Mouse (Mus musculus): ENCODE results near the gene Arsg. TPM values are rescaled to one million over a fixed set of nuclear protein-coding genes. Genes with fewer than 3 reads are reported as not detected.

Gene Arsg
- total RNA-seq, 2 experiments from 2014 or later: 10.4 to 11.2 TPM

GRCm38 (mm10) chr11:109543466-109543865 is 70.3 kb downstream of the Arsg start:
- DNase-seq (ENCODE audit: low spot score in 2 of 2): no peak

GRCm38 (mm10) chr11:109544432-109544831 is 71.3 kb downstream of the Arsg start:
- DNase-seq (ENCODE audit: low spot score in 2 of 2): no peak

GRCm38 (mm10) chr11:109545265-109545664 is 72.1 kb downstream of the Arsg start:
- DNase-seq (ENCODE audit: low spot score in 2 of 2): no peak

GRCm38 (mm10) chr11:109545700-109546143 is 72.5 kb downstream of the Arsg start:
- no peak for DNase-seq (ENCODE audit: low spot score in 2 of 2)

DNA sequence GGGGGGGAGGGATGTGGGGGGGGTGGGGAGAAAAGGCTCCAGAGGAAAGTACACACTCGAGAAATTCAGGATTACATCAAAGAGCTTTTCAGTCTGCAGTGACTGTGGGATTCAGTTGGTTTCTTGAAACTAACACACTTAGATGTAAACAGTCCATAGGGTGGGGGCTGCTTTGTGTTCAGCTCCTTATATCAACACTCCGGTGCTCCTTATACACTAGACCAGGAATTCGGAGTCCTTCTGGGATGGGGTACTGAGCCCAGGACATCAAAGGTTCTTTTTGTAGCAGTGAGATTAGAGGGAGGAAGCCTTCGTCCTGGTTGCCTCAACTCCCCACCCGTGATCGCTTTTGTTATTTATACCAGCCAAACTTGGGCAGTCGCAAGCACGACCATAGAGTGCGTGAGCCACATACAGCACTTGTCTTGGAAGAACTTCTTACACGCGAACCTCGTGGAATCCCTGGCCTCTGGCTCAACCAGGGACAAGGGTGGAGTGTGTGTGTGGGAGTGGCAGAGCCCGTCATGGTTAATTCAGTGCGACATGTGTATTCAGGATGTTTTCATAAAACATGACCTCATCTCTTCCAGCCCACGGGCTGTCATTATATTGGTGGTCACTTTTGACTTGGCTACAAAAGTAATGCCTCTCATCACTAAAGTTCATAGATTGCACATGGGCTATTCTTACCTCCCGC is 73.3 kb downstream of the Arsg start:
- DNase-seq (ENCODE audit: low spot score in 2 of 2): no peak

- DNase-seq (ENCODE audit: low spot score in 2 of 2): no peak
Measured at GRCm38 (mm10) chr11:109547652-109548051, 74.5 kb downstream of the Arsg start.

GRCm38 (mm10) chr11:109549599-109550290 is 76.6 kb downstream of the Arsg start:
- no peak for DNase-seq (ENCODE audit: low spot score in 2 of 2)

GRCm38 (mm10) chr11:109553921-109554320 is 80.7 kb downstream of the Arsg start:
- no peak for DNase-seq (ENCODE audit: low spot score in 2 of 2)

GRCm38 (mm10) chr11:109554443-109554842 is 81.3 kb downstream of the Arsg start:
- no peak for DNase-seq (ENCODE audit: low spot score in 2 of 2)

DNA sequence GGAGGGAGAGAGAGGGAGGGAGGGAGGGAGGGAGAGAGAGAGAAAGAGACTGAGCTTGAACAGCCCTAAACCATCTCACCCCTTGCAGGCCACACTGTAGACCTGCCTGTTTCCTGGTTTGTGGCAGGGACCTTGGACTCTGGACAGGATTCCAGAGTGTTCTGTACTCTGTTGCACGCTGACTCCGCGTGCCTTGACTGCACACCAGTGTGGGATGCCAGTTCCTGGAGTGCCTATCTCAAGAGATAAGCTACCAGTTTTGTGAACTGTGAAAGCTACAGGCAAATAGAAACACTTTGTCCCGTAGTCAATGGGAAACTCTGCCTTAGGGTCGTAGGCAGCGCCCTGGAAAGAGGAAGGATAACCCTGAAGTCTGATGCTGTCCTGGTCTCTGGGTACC is 83.0 kb downstream of the Arsg start:
- DNase-seq (ENCODE audit: low spot score in 2 of 2): no peak

- no peak for DNase-seq (ENCODE audit: low spot score in 2 of 2)
Measured at GRCm38 (mm10) chr11:109557419-109557818, 84.2 kb downstream of the Arsg start.

GRCm38 (mm10) chr11:109559241-109559640 is 86.1 kb downstream of the Arsg start:
- DNase-seq (ENCODE audit: low spot score in 2 of 2): no peak

DNA sequence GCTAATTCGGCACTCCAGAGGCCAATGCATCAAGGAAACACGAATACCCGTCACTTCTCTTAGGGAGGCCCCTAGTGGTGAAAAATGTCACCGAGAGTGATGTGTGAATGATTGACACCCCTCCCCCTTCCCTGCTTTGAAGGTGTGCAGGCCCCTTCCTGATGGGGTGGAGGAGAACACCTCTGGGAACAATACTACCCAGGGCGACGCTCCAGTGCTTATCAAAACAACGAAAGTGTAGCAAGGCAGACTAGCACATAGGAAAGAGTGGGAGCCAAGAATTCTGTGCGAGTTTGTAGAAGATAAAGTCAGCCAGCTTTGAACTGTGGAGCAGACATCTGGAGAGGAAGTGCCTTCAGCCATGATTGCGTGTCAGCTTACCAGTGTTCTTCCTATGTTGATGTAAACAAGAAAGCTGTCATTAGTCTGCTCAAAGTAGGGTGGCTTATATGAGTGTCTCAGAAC is 87.7 kb downstream of the Arsg start:
- peak in 1 of 2 experiments; percentile 15 for DNase-seq (ENCODE audit: low spot score in 2 of 2)

DNA sequence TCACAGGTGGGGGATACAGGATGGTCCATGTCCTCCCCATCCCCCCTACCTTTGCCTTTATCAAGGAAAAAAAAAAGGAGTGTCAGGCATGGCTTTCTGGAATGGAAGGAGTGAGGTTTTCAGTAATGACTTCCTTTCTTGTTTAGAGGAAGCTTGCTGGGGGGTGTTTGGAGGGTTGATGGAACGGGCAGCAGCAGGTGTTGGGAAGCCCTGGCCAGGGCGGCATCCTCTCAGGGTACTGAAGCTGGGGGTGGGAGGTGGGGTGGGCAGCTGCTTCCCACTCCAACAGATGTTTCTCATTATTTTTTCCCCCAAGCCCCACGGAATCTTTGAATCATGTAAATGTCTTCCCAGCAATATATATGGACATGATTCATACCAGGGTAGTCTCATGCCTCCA is 88.3 kb downstream of the Arsg start:
- no peak for DNase-seq (ENCODE audit: low spot score in 2 of 2)

GRCm38 (mm10) chr11:109563708-109564107 is 90.5 kb downstream of the Arsg start:
- no peak for DNase-seq (ENCODE audit: low spot score in 2 of 2)

DNA sequence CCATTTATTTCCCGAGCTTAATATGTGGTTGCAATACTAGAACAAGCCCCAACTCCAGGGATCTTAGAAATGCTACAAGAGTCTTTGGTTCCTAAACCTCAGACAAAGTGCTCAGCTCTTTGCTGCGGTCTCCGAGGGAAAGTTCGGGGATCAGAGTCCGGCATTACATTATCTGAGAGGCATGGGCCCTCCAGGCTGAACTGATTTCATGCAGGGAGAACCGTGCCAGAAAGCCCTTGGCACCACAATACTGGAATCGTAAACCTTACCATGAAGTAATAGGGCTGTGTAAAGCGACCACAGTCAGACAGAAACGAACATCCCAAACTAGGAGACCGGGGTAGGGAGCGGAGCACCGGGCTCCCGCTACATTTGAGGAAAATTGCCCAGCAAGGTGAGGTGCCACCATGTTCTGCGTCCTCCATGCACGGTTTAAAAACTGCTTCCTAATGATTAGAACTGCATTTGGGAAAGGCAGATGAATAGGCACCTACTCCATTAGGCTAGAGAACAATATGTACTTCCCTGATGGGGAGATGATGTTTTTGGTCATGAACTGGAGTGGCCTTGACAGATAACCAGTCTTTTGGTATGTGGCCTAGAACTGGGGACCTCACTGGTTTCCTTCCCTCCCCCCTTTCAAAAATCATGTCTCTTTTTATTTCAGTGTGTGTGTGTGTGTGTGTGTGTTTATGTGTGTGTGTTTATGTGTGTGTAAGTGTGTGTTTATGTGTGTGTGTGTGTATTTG is 91.5 kb downstream of the Arsg start:
- no peak for DNase-seq (ENCODE audit: low spot score in 2 of 2)

GRCm38 (mm10) chr11:109569007-109569618 is 95.9 kb downstream of the Arsg start:
- no peak for DNase-seq (ENCODE audit: low spot score in 2 of 2)

- no peak for DNase-seq (ENCODE audit: low spot score in 2 of 2)
Measured at GRCm38 (mm10) chr11:109569809-109570208, 96.6 kb downstream of the Arsg start.

GRCm38 (mm10) chr11:109572051-109572450 is 98.9 kb downstream of the Arsg start:
- DNase-seq (ENCODE audit: low spot score in 2 of 2): no peak

DNA sequence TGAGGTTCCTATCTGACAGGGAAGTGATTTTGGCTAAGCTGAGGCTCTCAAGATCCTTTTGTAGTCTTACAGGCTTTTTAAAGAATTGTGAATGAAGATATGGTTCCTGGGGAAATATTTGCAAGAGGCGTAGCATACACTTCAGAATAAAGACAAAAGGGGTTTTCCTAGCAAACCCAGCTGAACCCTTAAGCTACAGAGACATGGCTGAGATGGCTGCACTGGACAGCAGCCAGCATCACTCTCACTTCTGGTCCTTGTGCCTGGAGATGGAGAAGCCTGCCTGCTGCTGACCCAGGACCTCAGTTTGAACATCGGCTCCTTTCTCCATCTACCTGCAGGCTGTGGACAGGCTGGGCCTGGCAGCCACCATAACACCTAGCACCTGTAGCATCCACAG is 101.4 kb downstream of the Arsg start:
- DNase-seq (ENCODE audit: low spot score in 2 of 2): no peak

GRCm38 (mm10) chr11:109575832-109576231 is 102.7 kb downstream of the Arsg start:
- DNase-seq (ENCODE audit: low spot score in 2 of 2): no peak
